Mouse (Mus musculus): ENCODE measurements at regions not wholly inside any gene's neighbourhood (a gene's known extent, or its start where the extent isn't known, plus 50 kb on each side); places are given as distances from the start of the nearest gene placed in this dataset.

DNA sequence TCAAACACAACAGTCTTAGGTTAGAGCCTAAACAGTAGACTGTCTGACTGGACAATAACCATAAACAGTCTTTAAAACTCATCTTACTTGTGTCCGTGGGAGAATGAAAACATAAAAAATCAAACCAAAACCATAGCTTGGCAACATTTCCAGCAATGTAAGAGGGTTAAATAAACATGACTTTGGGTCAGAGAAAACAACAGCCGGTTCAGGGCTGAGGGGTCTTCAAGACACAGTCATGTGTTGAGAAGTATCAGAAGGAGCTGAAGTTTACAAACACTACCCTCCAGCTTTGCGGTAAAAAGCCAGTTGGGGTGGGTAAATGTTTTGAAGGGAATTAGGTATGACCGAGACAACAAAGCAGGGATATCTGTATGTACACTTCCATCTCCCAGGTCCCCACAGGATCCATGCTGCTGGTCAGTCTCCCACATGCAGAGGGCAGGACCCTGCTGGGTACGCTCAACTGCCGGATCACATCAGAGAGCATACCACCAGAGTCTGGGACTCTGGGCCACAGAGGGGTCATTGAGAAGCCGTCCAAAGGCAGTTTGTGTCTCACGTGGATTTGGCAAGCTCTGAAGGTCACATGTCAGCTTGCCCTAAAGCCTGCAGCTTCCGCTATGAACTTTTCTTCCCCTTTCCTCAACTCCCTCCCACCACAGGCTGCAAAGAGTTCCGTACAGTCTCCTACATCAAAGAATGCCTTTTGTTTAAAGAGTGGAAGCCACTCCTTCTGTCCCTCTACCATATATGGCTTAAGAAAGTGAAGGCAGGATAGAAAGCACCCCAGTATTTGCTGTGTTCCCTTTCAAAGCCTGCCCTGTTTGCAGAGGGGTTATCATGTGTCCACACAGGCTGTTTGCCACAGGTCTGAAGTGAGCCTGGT, 103.9 kb upstream of the Thbs1 start:
- DNase-seq = peak in 1 of 2 experiments; percentile 4
- intact Hi-C loops (cut with DNase I) = no loop called here

DNA sequence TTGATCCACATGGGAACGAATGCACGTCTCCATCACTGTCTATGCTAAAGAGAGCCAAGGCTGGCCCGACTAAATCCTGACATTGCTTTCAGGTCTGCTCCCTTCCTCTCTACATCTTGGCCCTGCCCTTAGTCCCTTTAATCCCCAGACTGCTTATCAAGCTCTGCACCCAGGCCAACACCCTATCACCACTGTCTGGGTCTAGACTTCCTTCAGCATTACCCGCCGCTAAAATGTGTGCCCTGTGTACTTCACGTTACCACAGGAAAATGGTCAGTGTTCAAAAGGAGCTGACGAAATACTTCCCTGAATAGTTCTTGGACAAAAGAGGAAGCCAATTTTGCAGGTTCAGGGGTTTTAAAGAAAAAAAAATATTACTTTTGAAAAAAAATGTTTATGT, 100.0 kb upstream of the Thbs1 start:
- intact Hi-C loops (cut with DNase I) = no loop called here
- DNase-seq = no peak

DNA sequence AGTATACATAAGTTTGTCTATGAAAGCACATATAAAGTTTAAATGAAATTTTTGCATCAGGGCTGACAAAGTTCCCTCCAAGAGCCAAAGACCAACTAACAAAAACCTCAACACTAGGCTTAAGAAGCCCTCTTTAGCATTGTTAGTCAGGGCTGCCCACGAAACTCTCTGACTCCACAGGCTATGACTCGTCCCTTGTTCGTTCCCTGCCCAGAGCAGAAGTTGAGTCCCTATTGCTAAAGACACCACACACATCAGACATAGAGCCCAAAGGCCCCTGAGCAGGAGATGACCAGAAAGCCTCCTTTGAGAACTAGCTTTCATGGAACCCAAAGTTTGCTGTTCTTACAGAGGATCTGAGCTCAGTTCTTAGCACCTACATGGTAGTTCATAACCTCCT, 99.5 kb upstream of the Thbs1 start:
- no peak for DNase-seq
- intact Hi-C loops (cut with DNase I) = no loop called here

DNA sequence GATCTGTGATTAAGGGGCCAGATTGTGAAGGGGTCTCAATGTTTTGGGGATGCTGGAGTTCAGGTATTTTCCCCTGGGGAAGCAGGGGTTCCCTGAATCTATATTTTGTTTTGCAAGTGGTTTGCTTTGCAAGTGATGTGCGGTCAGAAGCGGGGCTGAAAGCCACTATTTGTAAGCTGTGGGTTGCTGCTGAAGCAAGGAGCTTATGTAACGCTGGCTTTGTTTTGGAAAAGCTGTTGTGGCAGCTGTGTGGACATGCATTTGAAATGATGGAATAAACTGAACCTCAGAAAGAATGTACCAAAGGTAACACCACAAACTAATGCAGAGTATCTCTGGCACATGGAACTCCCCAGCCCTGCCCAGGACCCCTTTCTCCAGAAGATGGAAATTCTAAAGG, 98.5 kb upstream of the Thbs1 start:
- intact Hi-C loops (cut with DNase I) = no loop called here
- DNase-seq = no peak

DNA sequence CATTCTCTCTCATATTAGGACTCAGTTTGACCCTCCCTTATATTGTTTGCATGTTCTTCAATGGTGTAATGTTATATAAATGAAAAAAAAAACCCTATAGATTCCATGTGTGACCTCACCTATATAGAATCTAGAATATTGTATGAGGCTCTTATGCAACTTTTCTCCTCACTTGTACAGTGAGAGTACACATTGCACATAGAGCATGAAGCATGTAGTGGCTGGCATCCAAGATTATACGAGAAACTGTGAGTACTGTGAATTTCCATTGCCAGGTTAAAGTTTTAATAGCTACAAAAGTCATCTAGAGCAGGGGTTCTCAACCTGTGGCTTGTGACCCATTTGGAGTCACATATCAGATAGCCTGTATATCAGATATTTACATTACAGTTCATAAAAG, 96.5 kb upstream of the Thbs1 start:
- intact Hi-C loops (cut with DNase I) = no loop called here
- DNase-seq = no peak

DNA sequence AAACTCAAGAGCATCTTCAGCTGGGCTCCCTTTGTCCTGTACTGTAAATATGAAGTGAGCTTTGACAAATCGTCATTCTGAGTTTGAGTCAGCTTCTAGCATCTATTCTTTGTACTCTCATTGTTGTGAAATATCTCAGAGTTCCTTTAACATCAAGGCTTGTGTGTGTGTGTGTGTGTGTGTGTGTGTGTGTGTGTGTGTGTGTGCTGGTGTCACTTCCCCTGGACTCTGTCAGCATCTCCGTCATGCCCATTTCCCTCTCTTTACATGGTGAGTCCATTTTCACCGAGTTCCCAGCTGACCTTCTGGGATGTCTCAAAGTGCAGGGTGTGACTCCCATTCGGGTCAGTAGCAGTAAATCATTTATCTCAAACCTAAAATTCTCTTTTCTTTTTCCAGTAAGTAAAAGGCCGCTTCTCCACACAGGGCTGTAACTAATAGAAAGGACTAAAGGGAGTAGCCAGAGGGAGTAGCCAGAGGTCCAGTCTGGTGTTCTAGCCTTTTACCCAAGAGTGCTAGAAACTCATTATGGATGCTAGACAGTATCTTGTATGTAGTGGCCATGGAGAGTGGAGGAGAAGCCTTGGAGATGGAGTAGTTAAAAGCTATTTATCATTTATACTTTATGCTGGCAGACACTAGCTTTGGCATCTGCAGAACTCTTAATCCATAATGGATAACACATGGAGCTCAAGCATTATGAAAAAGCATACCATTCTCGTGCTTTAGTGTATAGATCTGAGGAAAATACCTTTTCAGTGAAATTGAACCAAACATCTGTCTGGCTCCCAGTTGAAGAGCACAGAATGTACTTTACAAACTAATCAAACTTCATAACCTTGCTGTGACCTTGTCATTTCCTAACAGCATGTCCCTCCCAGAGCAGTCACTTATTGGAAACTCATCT, 85.6 kb upstream of the Thbs1 start:
- DNase-seq = no peak
- intact Hi-C loops (cut with DNase I) = no loop called here

DNA sequence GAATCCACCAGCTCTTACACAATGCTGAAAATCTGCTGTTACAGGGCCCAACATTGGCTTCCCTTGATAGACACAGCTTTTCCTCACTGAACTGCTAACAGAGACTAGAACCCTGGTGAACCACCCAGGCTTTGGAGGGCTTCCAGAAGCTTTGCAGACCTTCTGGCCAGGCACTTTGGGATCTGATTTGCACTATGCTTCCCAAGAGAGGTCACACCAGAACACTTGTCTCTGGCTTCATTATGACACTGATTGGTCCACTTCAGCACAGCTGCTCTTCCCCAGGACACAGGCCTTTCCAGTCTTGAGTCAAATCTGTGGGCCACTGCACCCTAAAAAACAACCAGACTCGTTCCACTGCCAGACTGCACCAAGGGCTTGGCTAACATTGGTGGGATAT, 82.8 kb upstream of the Thbs1 start:
- intact Hi-C loops (cut with DNase I) = no loop called here
- peak; percentile 28 to 66 for DNase-seq

DNA sequence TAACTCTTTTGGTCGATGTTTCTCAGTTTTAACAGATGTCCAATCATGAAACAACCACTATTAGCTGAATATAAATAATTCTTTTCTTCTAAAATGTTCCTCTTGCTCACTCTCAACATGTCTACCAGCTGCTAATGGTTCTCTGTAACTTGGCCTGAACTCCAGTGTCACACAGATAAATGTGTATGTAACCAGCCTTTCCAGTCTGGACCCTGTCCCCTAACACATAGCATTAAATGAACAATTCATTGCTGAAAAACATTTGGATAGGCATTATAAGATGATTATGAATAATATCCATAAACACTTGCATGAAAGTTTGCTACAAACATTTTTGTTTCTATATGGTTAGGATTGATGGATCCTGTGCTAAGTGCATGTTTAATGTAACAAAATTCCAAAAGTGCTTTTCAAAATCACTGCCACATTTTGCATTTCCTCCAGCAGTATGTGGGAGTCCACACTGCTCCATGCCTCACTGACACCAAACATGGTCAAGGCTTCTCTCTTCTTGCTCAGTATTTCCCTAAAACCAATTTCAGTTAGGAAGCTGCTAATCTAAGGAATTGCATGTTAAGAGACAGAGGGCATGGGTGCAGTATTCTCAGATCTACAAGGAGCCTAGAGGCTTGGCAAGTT, 82.1 kb upstream of the Thbs1 start:
- intact Hi-C loops (cut with DNase I) = no loop called here
- DNase-seq = no peak

DNA sequence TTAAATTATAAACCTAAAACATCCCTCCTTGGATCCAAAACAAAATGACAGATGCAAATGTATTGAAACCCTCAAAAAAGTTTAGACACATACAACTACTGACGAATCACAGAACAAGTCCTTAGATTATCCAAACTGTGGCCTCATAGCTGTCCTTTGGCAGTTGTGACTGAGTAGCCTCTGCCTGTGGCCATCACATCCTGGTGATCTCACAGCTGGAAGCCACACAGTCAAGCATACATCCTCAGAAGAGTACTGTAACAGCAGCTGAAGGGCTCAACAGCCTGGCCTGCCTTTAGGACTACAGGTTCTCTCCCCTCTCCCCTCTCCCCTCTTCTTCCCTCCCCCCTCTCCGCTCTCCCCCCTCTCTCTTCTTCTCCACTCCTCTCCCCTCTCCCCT, 80.0 kb upstream of the Thbs1 start:
- intact Hi-C loops (cut with DNase I) = no loop called here
- no peak for DNase-seq

DNA sequence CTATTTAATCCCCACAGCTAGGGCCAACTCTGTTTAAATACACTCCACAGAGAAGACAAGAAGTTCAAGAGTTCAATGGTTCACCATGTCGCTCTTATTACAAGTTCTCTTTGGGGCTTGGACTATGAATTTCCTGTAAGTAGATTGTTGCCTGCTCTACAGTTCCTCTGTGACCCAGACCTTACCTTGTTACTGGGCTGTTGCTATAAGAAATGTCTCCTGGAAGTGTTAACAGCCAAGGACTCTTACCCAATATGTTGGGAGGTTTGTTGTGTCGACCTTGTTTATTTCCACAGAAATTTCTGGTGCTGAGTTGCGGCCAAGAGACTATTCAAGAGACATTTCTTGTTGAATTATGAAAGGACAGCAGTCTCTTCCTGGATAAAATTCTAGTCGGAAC, 78.3 kb upstream of the Thbs1 start:
- no peak for DNase-seq
- intact Hi-C loops (cut with DNase I) = no loop called here

DNA sequence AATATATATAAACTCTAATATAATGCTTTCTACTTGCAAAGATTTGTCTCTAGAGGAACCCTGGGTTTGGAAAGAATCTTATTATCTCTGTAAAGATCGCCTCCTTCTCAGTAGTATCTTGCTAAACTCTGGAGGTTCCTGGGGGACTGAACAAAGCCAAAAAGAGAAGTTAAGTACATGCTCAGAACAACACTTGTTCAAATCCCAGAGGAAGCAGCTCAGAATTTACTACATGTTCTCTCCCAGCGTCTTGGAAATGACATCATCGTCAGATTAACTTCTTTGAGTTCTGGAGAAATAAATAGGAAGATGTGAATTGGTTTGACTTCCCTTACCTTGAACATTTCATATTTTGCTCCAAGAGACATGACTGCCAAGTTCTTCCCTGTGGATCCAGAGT, 77.7 kb upstream of the Thbs1 start:
- no peak for DNase-seq
- intact Hi-C loops (cut with DNase I) = no loop called here

DNA sequence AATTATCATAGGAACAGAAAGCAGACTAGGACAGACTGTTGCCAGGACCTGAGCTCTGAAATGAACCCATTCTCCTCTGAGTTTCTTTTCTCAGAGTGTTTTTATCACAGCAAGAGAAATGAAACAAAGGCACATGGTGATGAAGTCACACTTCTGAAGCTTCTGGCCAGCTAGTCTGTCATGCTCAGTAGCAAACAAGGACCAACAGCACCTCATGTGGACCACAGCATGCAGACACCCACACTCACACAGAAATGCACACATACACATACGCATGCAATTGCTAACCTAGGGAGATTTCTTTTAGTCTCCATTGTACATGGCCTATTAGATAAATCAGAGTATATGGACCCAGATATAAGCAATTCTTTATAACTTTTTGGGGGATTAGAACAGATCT, 76.3 kb upstream of the Thbs1 start:
- no peak for DNase-seq
- intact Hi-C loops (cut with DNase I) = no loop called here

DNA sequence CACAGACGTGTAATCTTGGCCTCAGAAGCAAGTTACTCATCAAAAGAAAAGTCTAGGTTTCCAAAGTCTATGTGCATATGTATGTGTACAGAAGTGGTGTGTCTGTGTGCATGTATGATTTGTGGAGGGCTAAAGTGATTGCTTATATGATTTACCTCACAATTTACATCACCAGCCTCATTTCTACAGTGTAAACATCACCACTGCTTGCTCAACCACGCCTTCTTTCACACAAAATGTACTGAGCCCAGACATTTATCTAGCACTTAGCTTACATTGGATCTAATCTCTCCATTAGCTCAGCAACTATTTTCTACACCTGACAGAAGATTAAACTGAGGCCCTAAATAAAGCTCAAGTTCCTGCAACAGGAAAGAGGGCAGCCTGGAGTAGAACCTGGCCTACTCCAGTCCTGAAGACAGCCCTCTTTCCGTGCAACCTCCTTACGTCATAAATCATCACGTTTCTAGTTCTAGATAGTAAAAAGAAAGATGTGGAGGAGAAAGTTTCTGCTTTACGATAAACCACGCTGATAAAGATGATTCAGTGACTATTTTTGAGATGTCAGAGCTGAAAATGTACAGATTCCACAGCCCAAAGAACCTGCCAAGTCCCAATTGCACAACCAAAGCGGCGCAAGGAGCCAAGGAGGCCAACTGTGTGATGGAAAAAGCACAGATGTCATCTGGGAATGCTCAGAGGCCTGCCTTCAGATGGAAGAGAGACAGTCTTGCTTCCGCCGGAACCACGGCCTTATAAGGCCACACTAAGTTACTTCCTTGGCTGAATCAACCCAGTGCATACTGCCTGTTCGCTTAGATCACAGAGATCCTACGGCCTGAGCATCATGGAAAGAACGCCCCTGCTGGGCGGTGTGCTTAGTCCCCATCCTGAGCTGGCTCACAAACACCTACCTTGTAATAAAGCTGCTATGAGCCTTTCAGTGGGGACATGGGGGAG, 72.5 kb upstream of the Thbs1 start:
- peak; percentile 51 to 64 for DNase-seq
- intact Hi-C loops (cut with DNase I) = no loop called here

DNA sequence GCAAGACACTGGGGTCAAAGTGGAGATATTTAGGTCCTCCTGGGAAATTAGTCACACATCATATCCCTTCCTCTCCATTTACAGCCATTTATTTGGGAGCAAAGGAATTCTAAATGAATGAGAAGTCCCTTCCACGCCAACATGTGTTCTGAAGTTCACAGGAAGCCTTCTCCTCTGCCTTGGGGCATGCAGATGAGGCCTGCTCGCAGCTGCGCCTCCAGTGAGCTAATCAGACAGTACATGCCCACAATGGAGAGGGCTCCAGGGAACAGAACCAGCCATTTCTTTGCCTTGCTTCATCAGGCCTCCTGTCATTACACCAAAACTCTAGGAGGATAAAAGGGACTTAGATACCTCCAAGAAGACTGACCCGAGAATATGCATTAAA, 71.9 kb upstream of the Thbs1 start:
- intact Hi-C loops (cut with DNase I) = no loop called here
- no peak for DNase-seq

DNA sequence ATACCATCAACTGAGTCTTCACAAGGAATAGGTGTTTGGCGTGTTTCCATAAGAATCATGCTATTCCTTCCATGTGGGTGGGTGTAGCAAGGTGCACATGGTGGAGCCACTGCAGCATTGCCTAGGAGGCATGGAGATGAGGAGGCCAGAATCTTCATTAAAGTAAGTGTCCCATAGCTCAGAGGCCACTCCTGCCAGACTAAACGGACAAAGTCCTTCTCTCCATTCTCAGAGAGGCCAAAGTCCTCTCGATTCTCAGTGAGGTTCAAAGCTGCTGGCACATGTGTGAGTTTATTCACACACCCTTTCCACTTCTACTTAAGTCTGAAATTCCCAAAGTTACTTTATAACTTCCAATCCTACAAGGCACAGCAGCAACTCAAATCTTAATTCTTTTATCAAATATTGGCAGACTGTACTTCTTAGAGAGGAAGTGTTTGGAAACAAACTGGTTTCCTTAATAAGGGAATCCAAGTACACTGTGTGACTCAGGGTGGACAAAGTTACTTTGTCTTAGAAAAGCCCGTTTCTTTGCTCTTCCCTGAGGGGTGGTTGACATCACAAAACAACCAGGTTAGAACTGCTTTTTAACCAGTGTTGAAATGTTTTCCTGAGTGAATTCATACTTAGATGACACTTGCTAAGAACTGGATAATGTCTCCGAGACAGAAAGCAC, 69.2 kb upstream of the Thbs1 start:
- intact Hi-C loops (cut with DNase I) = no loop called here
- no peak for DNase-seq

DNA sequence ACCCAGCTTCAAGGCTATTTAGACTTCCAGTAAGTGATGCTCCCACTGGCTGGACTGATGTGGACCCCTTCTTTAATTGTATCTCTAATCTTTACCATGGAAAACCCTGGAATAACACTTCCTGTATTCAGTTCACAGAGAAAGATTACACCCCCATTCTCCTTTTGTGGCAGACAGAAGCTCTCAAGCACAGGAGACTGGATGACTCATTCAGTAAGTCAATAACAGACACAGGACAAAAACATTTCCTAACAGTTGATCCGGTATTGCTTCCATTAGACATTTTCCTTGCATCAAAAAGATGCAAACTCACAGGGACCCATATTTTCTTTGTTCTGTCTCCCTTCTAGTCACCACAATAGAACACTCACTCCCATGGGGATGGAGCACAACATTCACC, 67.0 kb upstream of the Thbs1 start:
- DNase-seq = no peak
- intact Hi-C loops (cut with DNase I) = no loop called here

DNA sequence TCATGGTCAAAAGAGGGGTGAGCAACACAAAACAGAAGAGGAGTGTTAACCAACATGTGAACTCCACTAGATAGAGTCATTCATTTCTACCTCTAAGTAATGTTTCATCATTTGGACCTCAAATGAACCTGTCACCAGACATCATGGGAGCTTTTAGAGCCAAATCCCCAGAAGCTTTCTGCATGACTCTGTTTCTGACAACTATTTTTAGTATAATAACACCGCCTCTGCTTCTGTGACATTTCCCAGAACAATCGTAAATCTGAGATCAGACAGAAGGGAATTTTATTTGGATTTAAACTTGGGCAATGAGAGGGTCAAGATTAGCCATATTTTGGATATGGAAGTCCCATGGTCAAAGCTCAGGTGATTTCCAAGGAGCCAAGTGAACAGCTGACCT, 61.4 kb upstream of the Thbs1 start:
- intact Hi-C loops (cut with DNase I) = no loop called here
- no peak for DNase-seq

DNA sequence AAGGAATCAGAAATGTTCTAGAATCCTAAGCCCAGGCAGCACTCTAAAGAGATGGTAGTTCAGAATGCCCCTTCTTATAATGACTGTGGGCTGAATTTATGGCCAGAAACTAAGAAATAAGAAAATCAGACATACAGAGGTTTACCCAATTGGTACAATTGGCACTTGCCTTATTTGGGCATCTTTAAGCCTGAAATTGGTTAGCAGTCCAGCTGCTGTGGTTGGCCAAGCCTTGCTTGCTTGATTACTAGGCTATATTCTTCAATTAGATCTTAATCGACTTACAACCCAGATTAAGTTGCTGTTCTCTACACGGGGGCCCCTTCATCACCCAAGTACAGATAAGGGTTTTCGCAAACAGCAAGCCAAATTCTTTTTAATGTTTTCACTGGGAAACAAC, 60.1 kb upstream of the Thbs1 start:
- no peak for DNase-seq
- intact Hi-C loops (cut with DNase I) = no loop called here

DNA sequence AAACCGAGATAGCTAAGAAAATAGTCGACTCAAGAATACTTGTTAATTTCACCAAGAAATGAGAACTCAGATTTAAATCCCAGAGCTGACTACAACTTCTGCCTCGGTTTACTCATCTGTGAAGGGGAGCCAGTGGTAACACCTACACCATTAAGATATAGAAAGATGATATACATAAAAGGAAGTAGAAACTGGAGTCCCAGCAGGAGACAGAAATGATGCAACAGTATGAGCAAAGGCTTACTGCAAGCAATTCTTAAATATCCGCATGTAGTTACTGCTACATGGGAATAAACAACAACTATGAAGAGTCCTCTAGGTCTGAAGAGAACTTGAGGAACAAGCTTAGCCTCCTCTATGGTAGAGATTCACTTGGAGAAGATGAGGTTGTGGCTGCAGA, 58.2 kb upstream of the Thbs1 start:
- DNase-seq = no peak
- intact Hi-C loops (cut with DNase I) = no loop called here

Data from gastrocnemius, postnatal 36 days (tissue).